Mouse (Mus musculus) MEL (cell line): ENCODE measurements around the gene Arhgef2. TPM values are rescaled to one million over a fixed set of nuclear protein-coding genes. Genes with fewer than 3 reads are reported as not detected.

Experiments used
- DNase-seq: peaks from one replicate; pipeline ENCODE4 v3.0.0; 2011; ENCODE audit warnings: low read depth, low spot score
- H3K27ac ChIP-seq: 2 replicates; pipeline ENCODE4 v1.5.1; 2012; ENCODE audit warnings: low read depth, mild to moderate bottlenecking, control low read depth, low read length, moderate library complexity; ENCODE audit not compliant: control insufficient read depth
- H3K27me3 ChIP-seq, 2 experiments: fragments of 150-350 bp in 1 of 2; sonication (generic) in 1 of 2; 2 replicates each; pipeline ENCODE4 v1.6.1; 2012; ENCODE audit warnings: low read length in 2 of 2, mild to moderate bottlenecking in 2 of 2, improper control_type of control experiment in 1 of 2, moderate library complexity in 1 of 2; ENCODE audit not compliant: insufficient read depth in 2 of 2, control insufficient read depth in 1 of 2
- H3K36me3 ChIP-seq, 2 experiments: 2 replicates each; pipeline ENCODE4 v1.6.1; 2012 to 2014; ENCODE audit warnings: low read length in 2 of 2, improper control_type of control experiment in 1 of 2, inconsistent platforms in 1 of 2, mild to moderate bottlenecking in 1 of 2; ENCODE audit not compliant: insufficient read depth in 2 of 2, control insufficient read depth in 1 of 2
- H3K4me1 ChIP-seq, 2 experiments: fragments of 150-350 bp in 1 of 2; sonication (generic) in 1 of 2; 2 replicates each; pipeline ENCODE4 v1.6.1; 2012; ENCODE audit warnings: low read length in 2 of 2, improper control_type of control experiment in 1 of 2, mild to moderate bottlenecking in 1 of 2; ENCODE audit not compliant: insufficient read depth in 2 of 2, control insufficient read depth in 1 of 2
- H3K4me3 ChIP-seq, 2 experiments: fragments of 150-350 bp in 1 of 2; sonication (generic) in 1 of 2; 2 replicates each; pipeline ENCODE4 v1.5.1; 2012; ENCODE audit warnings: low read depth in 2 of 2, low read length in 2 of 2, mild to moderate bottlenecking in 2 of 2, moderate library complexity in 2 of 2, control low read depth in 1 of 2, improper control_type of control experiment in 1 of 2; ENCODE audit not compliant: control insufficient read depth in 1 of 2, insufficient read depth in 1 of 2
- H3K79me2 ChIP-seq: 2 replicates; pipeline ENCODE4 v1.6.1; 2012; ENCODE audit warnings: mild to moderate bottlenecking, low read length, moderate library complexity; ENCODE audit not compliant: control insufficient read depth, poor library complexity, insufficient read depth
- H3K9ac ChIP-seq: 2 replicates; pipeline ENCODE4 v1.6.1; 2012; ENCODE audit warnings: low read depth, mild to moderate bottlenecking, control low read depth, low read length, moderate library complexity; ENCODE audit not compliant: control insufficient read depth, poor library complexity, severe bottlenecking
- H3K9me3 ChIP-seq: fragments of 150-350 bp; sonication (generic); replicated peaks from 2 replicates; pipeline ENCODE4 v1.6.1; 2012; ENCODE audit warnings: mild to moderate bottlenecking, low read length, improper control_type of control experiment, moderate library complexity; ENCODE audit not compliant: insufficient read depth
- BHLHE40 ChIP-seq: IDR thresholded peaks from 2 replicates; pipeline ENCODE4 v1.6.1; 2012; ENCODE audit warnings: low read depth, mild to moderate bottlenecking, inconsistent platforms, low read length, improper control_type of control experiment, borderline replicate concordance
- CHD2 ChIP-seq: IDR thresholded peaks from 2 replicates; pipeline ENCODE4 v1.6.1; 2011; ENCODE audit warnings: low read length, improper control_type of control experiment
- CTCF ChIP-seq, 3 experiments: IDR thresholded peaks in 2 of 3; conservative IDR thresholded peaks in 1 of 3; 2 replicates each; pipeline ENCODE4 v1.5.1; 2011 to 2012; ENCODE audit warnings: low read length in 3 of 3, low read depth in 2 of 3, mild to moderate bottlenecking in 2 of 3, improper control_type of control experiment in 1 of 3, inconsistent platforms in 1 of 3, mixed read lengths in 1 of 3, moderate library complexity in 1 of 3; ENCODE audit not compliant: control insufficient read depth in 1 of 3, insufficient read depth in 1 of 3, poor library complexity in 1 of 3, severe bottlenecking in 1 of 3
- ELF1 ChIP-seq: IDR thresholded peaks from 2 replicates; pipeline ENCODE4 v1.6.1; 2014; ENCODE audit warnings: low read depth, mild to moderate bottlenecking, inconsistent platforms, low read length, improper control_type of control experiment, moderate library complexity
- EP300 ChIP-seq, 2 experiments: IDR thresholded peaks; 2 replicates each; pipeline ENCODE4 v1.6.1; 2011; ENCODE audit warnings: improper control_type of control experiment in 2 of 2, low read length in 2 of 2, low read depth in 1 of 2, mild to moderate bottlenecking in 1 of 2
- ETS1 ChIP-seq: IDR thresholded peaks from 2 replicates; pipeline ENCODE4 v1.6.1; 2012; ENCODE audit warnings: low read depth, mild to moderate bottlenecking, inconsistent platforms, low read length, improper control_type of control experiment, moderate library complexity
- GABPA ChIP-seq: IDR thresholded peaks from 2 replicates; pipeline ENCODE4 v1.6.1; 2012; ENCODE audit warnings: low read depth, mild to moderate bottlenecking, inconsistent platforms, low read length, improper control_type of control experiment, moderate library complexity
- HCFC1 ChIP-seq: IDR thresholded peaks from 2 replicates; pipeline ENCODE4 v1.6.1; 2012; ENCODE audit warnings: low read depth, mild to moderate bottlenecking, inconsistent platforms, low read length, improper control_type of control experiment, moderate library complexity
- KAT2A ChIP-seq: conservative IDR thresholded peaks from 2 replicates; pipeline ENCODE4 v1.6.1; 2012; ENCODE audit warnings: low read depth, low read length, improper control_type of control experiment, inconsistent platforms
- MAX ChIP-seq: IDR thresholded peaks from 2 replicates; pipeline ENCODE4 v1.6.1; 2011; ENCODE audit warnings: low read length, improper control_type of control experiment
- MXI1 ChIP-seq: IDR thresholded peaks from 2 replicates; pipeline ENCODE4 v1.6.1; 2011; ENCODE audit warnings: mild to moderate bottlenecking, low read depth, low read length, improper control_type of control experiment
- MYB ChIP-seq: IDR thresholded peaks from 2 replicates; pipeline ENCODE4 v1.6.1; 2011; ENCODE audit warnings: mild to moderate bottlenecking, low read depth, low read length, improper control_type of control experiment
- MYC ChIP-seq: IDR thresholded peaks from 2 replicates; pipeline ENCODE4 v1.6.1; 2011; ENCODE audit warnings: low read depth, mild to moderate bottlenecking, low read length, improper control_type of control experiment, moderate library complexity
- NELFE ChIP-seq: IDR thresholded peaks from 2 replicates; pipeline ENCODE4 v1.6.1; 2011; ENCODE audit warnings: low read depth, low read length, improper control_type of control experiment
- NRF1 ChIP-seq: IDR thresholded peaks from 2 replicates; pipeline ENCODE4 v1.6.1; 2014; ENCODE audit warnings: low read depth, mild to moderate bottlenecking, inconsistent platforms, low read length, improper control_type of control experiment, moderate library complexity; ENCODE audit not compliant: poor library complexity, insufficient read depth, severe bottlenecking
- POLR2A ChIP-seq, 2 experiments: IDR thresholded peaks; 2 replicates each; pipeline ENCODE4 v1.6.1; 2011 to 2012; ENCODE audit warnings: low read length in 2 of 2, mild to moderate bottlenecking in 2 of 2, control low read depth in 1 of 2, improper control_type of control experiment in 1 of 2, low read depth in 1 of 2, moderate library complexity in 1 of 2; ENCODE audit not compliant: control insufficient read depth in 1 of 2, insufficient read depth in 1 of 2, poor library complexity in 1 of 2
- POLR2AphosphoS2 ChIP-seq: IDR thresholded peaks from 2 replicates; pipeline ENCODE4 v1.6.1; 2011; ENCODE audit warnings: low read length, improper control_type of control experiment
- RAD21 ChIP-seq: IDR thresholded peaks from 2 replicates; pipeline ENCODE4 v1.6.1; 2011; ENCODE audit warnings: mild to moderate bottlenecking, low read depth, low read length, improper control_type of control experiment
- RCOR1 ChIP-seq: IDR thresholded peaks from 2 replicates; pipeline ENCODE4 v1.6.1; 2012; ENCODE audit warnings: low read depth, mild to moderate bottlenecking, inconsistent platforms, low read length, improper control_type of control experiment
- SIN3A ChIP-seq: IDR thresholded peaks from 2 replicates; pipeline ENCODE4 v1.6.1; 2012; ENCODE audit warnings: low read length, improper control_type of control experiment, inconsistent platforms
- TAL1 ChIP-seq: IDR thresholded peaks from 2 replicates; pipeline ENCODE4 v1.6.1; 2012; ENCODE audit warnings: mild to moderate bottlenecking, inconsistent platforms, low read length, moderate library complexity, mixed read lengths
- TBP ChIP-seq: IDR thresholded peaks from 2 replicates; pipeline ENCODE4 v1.8.0; 2011; ENCODE audit warnings: low read depth, low read length, improper control_type of control experiment
- TCF12 ChIP-seq: IDR thresholded peaks from 2 replicates; pipeline ENCODE4 v1.6.1; 2014; ENCODE audit warnings: low read depth, mild to moderate bottlenecking, inconsistent platforms, low read length, improper control_type of control experiment, moderate library complexity
- UBTF ChIP-seq: IDR thresholded peaks from 2 replicates; pipeline ENCODE4 v1.6.1; 2012; ENCODE audit warnings: low read depth, mild to moderate bottlenecking, inconsistent platforms, low read length, improper control_type of control experiment, moderate library complexity, borderline replicate concordance; ENCODE audit not compliant: insufficient read depth
- USF1 ChIP-seq: IDR thresholded peaks from 2 replicates; pipeline ENCODE4 v1.6.1; 2014; ENCODE audit warnings: low read depth, mild to moderate bottlenecking, inconsistent platforms, low read length, improper control_type of control experiment, moderate library complexity
- USF2 ChIP-seq, 2 experiments: IDR thresholded peaks; 2 replicates each; pipeline ENCODE4 v1.6.1; 2011 to 2012; ENCODE audit warnings: improper control_type of control experiment in 2 of 2, low read length in 2 of 2, borderline replicate concordance in 1 of 2, inconsistent platforms in 1 of 2, low read depth in 1 of 2, mild to moderate bottlenecking in 1 of 2; ENCODE audit not compliant: insufficient read depth in 1 of 2
- ZC3H11A ChIP-seq: IDR thresholded peaks from 2 replicates; pipeline ENCODE4 v1.6.1; 2012; ENCODE audit warnings: low read depth, mild to moderate bottlenecking, inconsistent platforms, low read length, improper control_type of control experiment
- ZMIZ1 ChIP-seq: IDR thresholded peaks from 2 replicates; pipeline ENCODE4 v1.6.1; 2012; ENCODE audit warnings: low read depth, mild to moderate bottlenecking, inconsistent platforms, low read length, improper control_type of control experiment, moderate library complexity
- ZNF384 ChIP-seq: IDR thresholded peaks from 2 replicates; pipeline ENCODE4 v1.6.1; 2012; ENCODE audit warnings: low read depth, mild to moderate bottlenecking, inconsistent platforms, low read length, improper control_type of control experiment
- polyA plus RNA-seq, 2 experiments: library from polyadenylated mRNA; stranded (reverse) in 1 of 2; unstranded in 1 of 2; fragments of >175 nt in 1 of 2; fragments of >200 nt in 1 of 2; gene quantifications; 2 replicates each; pipeline versions ENCODE4 v1.2.1 to v1.2.4; 2012; ENCODE audit warnings: low replicate concordance in 2 of 2, low read depth in 1 of 2; ENCODE audit not compliant: insufficient read length in 2 of 2, insufficient read depth in 1 of 2, missing spikeins in 1 of 2
- total RNA-seq: library from RNA; depleted of rRNA; stranded (reverse); fragments of 300-350 nt; gene quantifications from 2 replicates; pipeline ENCODE4 v1.2.3, GENCODE M21; 2012

The Arhgef2 gene
- total and polyA plus RNA-seq, 3 experiments: 113 to 183 TPM; not detected in 1

- no peak for TF ChIP-seq KAT2A
- no peak for TF ChIP-seq CTCF (IDR thresholded peaks at IDR 0.05 in 2 of 3, conservative IDR thresholded peaks at IDR 0.05 in 1 of 3; ENCODE audit: control insufficient read depth in 1 of 3, insufficient read depth in 1 of 3, low read depth in 2 of 3, low read length in 3 of 3, poor library complexity in 1 of 3, severe bottlenecking in 1 of 3)
- TF ChIP-seq POLR2AphosphoS2: no peak
- no peak for TF ChIP-seq ZNF384
- TF ChIP-seq MYB: no peak
- TF ChIP-seq HCFC1: no peak
- no peak for TF ChIP-seq RAD21
- TF ChIP-seq MAX: no peak
- no peak for TF ChIP-seq NELFE
- TF ChIP-seq TAL1: no peak
- peak; percentile 3; the same call in 1 of the 2 replicates for TF ChIP-seq RCOR1
- no peak for TF ChIP-seq USF2 (IDR thresholded peaks at IDR 0.05; ENCODE audit: borderline replicate concordance in 1 of 2, insufficient read depth in 1 of 2, low read depth in 1 of 2, low read length in 2 of 2)
- TF ChIP-seq POLR2A (IDR thresholded peaks at IDR 0.05; ENCODE audit: control insufficient read depth in 1 of 2, insufficient read depth in 1 of 2, low read depth in 1 of 2, low read length in 2 of 2, poor library complexity in 1 of 2): no peak; a peak in 1 of 4 replicates
- TF ChIP-seq MXI1: no peak; the same call in 1 of the 2 replicates
These were observed 14.6 kb downstream of the Arhgef2 start (continued) for GRCm38 (mm10) chr3:88620146-88620991.

GRCm38 (mm10) chr3:88620992-88621536 is 15.3 kb downstream of the Arhgef2 start:
- H3K4me1 ChIP-seq: peaks cover 31 to 43% of the 10 kb centered on the region in 2 experiments
- no peaks in the 10 kb centered on the region for H3K27me3 ChIP-seq
- peak; percentile 95 for DNase-seq
- H3K9ac ChIP-seq: peak overlapping the region; percentile 85
- H3K79me2 ChIP-seq: peaks cover 59% of the 10 kb centered on the region
- peak overlapping the region; percentile 78 to 87 for H3K4me3 ChIP-seq
- no peaks in the 10 kb centered on the region for H3K9me3 ChIP-seq
- peaks cover 6 to 43% of the 10 kb centered on the region in 2 experiments for H3K36me3 ChIP-seq
- H3K27ac ChIP-seq: peak overlapping the region; percentile 97
- TF ChIP-seq ELF1 (peak; percentile 72; the same call in 1 of the 2 replicates), POLR2AphosphoS2 (peak; percentile 92; the same call in 1 of the 2 replicates), ZMIZ1 (peak; percentile 88), TCF12 (peak; percentile 81), HCFC1 (peak; percentile 75), USF2 (IDR thresholded peaks at IDR 0.05; ENCODE audit: borderline replicate concordance in 1 of 2, insufficient read depth in 1 of 2, low read depth in 1 of 2, low read length in 2 of 2) (no peak), TBP (peak; percentile 81), CTCF (IDR thresholded peaks at IDR 0.05 in 2 of 3, conservative IDR thresholded peaks at IDR 0.05 in 1 of 3; ENCODE audit: control insufficient read depth in 1 of 3, insufficient read depth in 1 of 3, low read depth in 2 of 3, low read length in 3 of 3, poor library complexity in 1 of 3, severe bottlenecking in 1 of 3) (no peak), ETS1 (0 out of 2 replicates have a peak, but pooled peaks have one; percentile 35), CHD2 (no peak), SIN3A (peak; percentile 86), USF1 (no peak), BHLHE40 (peak; percentile 63), MYC (peak; percentile 50; the same call in 1 of the 2 replicates), GABPA (no peak), UBTF (peak; percentile 20; the same call in 1 of the 2 replicates), MYB (no peak), RCOR1 (0 out of 2 replicates have a peak, but pooled peaks have one; percentile 9), EP300 (IDR thresholded peaks at IDR 0.05; ENCODE audit: low read depth in 1 of 2, low read length in 2 of 2) (peak in 1 of 2 experiments; percentile 58; a peak in 1 of 4 replicates), ZC3H11A (no peak), KAT2A (no peak), NRF1 (0 out of 2 replicates have a peak, but pooled peaks have one; percentile 1), MXI1 (peak; percentile 82; the same call in 1 of the 2 replicates), TAL1 (no peak), NELFE (peak; percentile 90), POLR2A (IDR thresholded peaks at IDR 0.05; ENCODE audit: control insufficient read depth in 1 of 2, insufficient read depth in 1 of 2, low read depth in 1 of 2, low read length in 2 of 2, poor library complexity in 1 of 2) (peak; percentile 85 to 87)
